32 mouse cellular contexts compared by ENCODE assay signal in genomic region chr1:97021388-97021787, GRCm38 (mm10).
"Had no signal": no experiment of that assay in that cellular context is flagged by ENCODE, and none has a peak within 500 bp of the region (broad histone marks: within the 10 kb centered on the region; RNA-seq: fewer than 3 reads in every experiment).

No protein-coding gene starts in this region.

- H3K9ac ChIP-seq: limb, embryonic 12.5 days; limb, embryonic 13.5 days; limb, embryonic 15.5 days; liver, embryonic 12.5 days; liver, embryonic 13.5 days; liver, embryonic 14.5 days; liver, embryonic 15.5 days; liver, postnatal 0 days; lung, embryonic 14.5 days; lung, embryonic 15.5 days; midbrain, embryonic 12.5 days; midbrain, embryonic 13.5 days; midbrain, embryonic 15.5 days; neural tube, embryonic 12.5 days had no signal

- H3K9me3 ChIP-seq: limb, embryonic 10.5 days; limb, embryonic 12.5 days; limb, embryonic 13.5 days; limb, embryonic 15.5 days; liver, embryonic 12.5 days; liver, embryonic 13.5 days; liver, embryonic 15.5 days; lung, embryonic 15.5 days; megakaryocyte, embryonic 14.5 days; midbrain, embryonic 12.5 days; midbrain, embryonic 13.5 days; midbrain, embryonic 15.5 days; neural tube, embryonic 12.5 days had no signal

- H3K27me3 ChIP-seq: limb, embryonic 12.5 days; limb, embryonic 13.5 days; limb, embryonic 15.5 days; liver, embryonic 12.5 days; liver, embryonic 13.5 days; liver, embryonic 15.5 days; lung, embryonic 15.5 days; megakaryocyte, embryonic 14.5 days; midbrain, embryonic 12.5 days; midbrain, embryonic 13.5 days; midbrain, embryonic 15.5 days; neural tube, embryonic 12.5 days had no signal

- ATAC-seq: liver, embryonic 12.5 days; liver, postnatal 0 days; lung, postnatal 0 days; midbrain, embryonic 13.5 days; midbrain, embryonic 15.5 days; midbrain, embryonic 16.5 days had no signal

- DNase-seq: left cerebral cortex, postnatal 4 days; liver; liver, embryonic 13.5 days; liver, postnatal 0 days; lung, adult 18-20 months; lung, adult 2 months; lung, embryonic 14.5 days; lung, postnatal 10 days; lung, postnatal 14 days; lung, postnatal 36 days; lung, postnatal 4 days; midbrain, embryonic 14.5 days had no signal

- H3K4me1 ChIP-seq: limb, embryonic 10.5 days; limb, embryonic 12.5 days; limb, embryonic 13.5 days; limb, embryonic 15.5 days; liver, embryonic 12.5 days; liver, embryonic 13.5 days; liver, embryonic 15.5 days; lung, embryonic 15.5 days; megakaryocyte, embryonic 14.5 days; midbrain, embryonic 10.5 days; midbrain, embryonic 12.5 days; midbrain, embryonic 13.5 days; midbrain, embryonic 15.5 days; neural tube, embryonic 12.5 days had no signal

- H3K4me2 ChIP-seq: limb, embryonic 12.5 days; limb, embryonic 13.5 days; limb, embryonic 15.5 days; liver, embryonic 11.5 days; liver, embryonic 12.5 days; liver, embryonic 13.5 days; liver, embryonic 15.5 days; lung, embryonic 14.5 days; lung, embryonic 15.5 days; midbrain, embryonic 11.5 days; midbrain, embryonic 12.5 days; midbrain, embryonic 13.5 days; midbrain, embryonic 15.5 days; neural tube, embryonic 12.5 days had no signal

- H3K27ac ChIP-seq: limb, embryonic 10.5 days; limb, embryonic 12.5 days; limb, embryonic 13.5 days; limb, embryonic 15.5 days; liver, embryonic 12.5 days; liver, embryonic 13.5 days; liver, embryonic 14.5 days; liver, embryonic 15.5 days; lung, embryonic 15.5 days; macrophage; midbrain, embryonic 10.5 days; midbrain, embryonic 12.5 days; midbrain, embryonic 13.5 days; midbrain, embryonic 15.5 days; neural tube, embryonic 12.5 days had no signal

- H3K36me3 ChIP-seq: limb, embryonic 10.5 days; limb, embryonic 12.5 days; limb, embryonic 13.5 days; limb, embryonic 15.5 days; liver, embryonic 12.5 days; liver, embryonic 13.5 days; liver, embryonic 15.5 days; lung, embryonic 15.5 days; midbrain, embryonic 10.5 days; midbrain, embryonic 12.5 days; midbrain, embryonic 13.5 days; midbrain, embryonic 15.5 days; neural tube, embryonic 12.5 days had no signal

- H3K4me3 ChIP-seq: limb, embryonic 10.5 days; limb, embryonic 12.5 days; limb, embryonic 13.5 days; limb, embryonic 15.5 days; liver, embryonic 12.5 days; liver, embryonic 13.5 days; liver, embryonic 15.5 days; lung, embryonic 15.5 days; megakaryocyte, embryonic 14.5 days; midbrain, embryonic 10.5 days; midbrain, embryonic 12.5 days; midbrain, embryonic 13.5 days; midbrain, embryonic 15.5 days; myocyte; neural tube, embryonic 12.5 days had no signal
